Comparison of ENCODE assay signal across 8 mouse cellular contexts in genomic region chr11:83462711-83463244, GRCm38 (mm10). TPM values are rescaled to one million over a fixed set of nuclear protein-coding genes. Genes with fewer than 3 reads are reported as not detected.
A peak's percentile ranks its signal among the peaks of the same experiment; 100 is the strongest.
DNase-seq lines count a peak whose midpoint lies in the region; ATAC-seq and TF ChIP-seq lines count a peak whose summit lies in the region.

Gene Mmp28, minus strand, starts transcription at chr11:83463071.

- TF ChIP-seq POLR2A in thymus, adult 2 months (IDR thresholded peaks at IDR 0.05; ENCODE audit: control insufficient read depth, extremely low read depth, insufficient read depth, low read length, poor library complexity): no peak
- peak; percentile 42 for TF ChIP-seq POLR2A in heart, adult 2 months (IDR thresholded peaks at IDR 0.05; ENCODE audit: insufficient read depth, low read depth, low read length)

- ATAC-seq in common myeloid progenitor, adult 5-6 weeks (replicated peaks; ENCODE audit: low read depth, poor library complexity, severe bottlenecking): peak; percentile 48
- peak; percentile 70 for ATAC-seq in lung, embryonic 14.5 days (ENCODE audit: insufficient read depth)
- no peak for ATAC-seq in neural tube, embryonic 15.5 days (ENCODE audit: low FRiP score)

- no peaks in the 10 kb centered on the region for H3K9me3 ChIP-seq in lung, embryonic 14.5 days (ENCODE audit: low read depth, low read length)
- no peaks in the 10 kb centered on the region for H3K9me3 ChIP-seq in neural tube, embryonic 15.5 days (replicated peaks)

- WGBS in thymus, adult 2 months: under 1% methylated on average over 42 of the region's 42 CpGs
- under 1% methylated on average over 42 of the region's 42 CpGs for WGBS in heart, adult 2 months
- WGBS in lung, embryonic 14.5 days: 0% methylated on average over 31 of the region's 42 CpGs
- WGBS in neural tube, embryonic 15.5 days: 0% methylated on average over 36 of the region's 42 CpGs

- TF ChIP-seq EP300 in heart, adult 2 months (IDR thresholded peaks at IDR 0.05; ENCODE audit: insufficient read depth, low read depth, low read length): no peak

- peak within 1 kb of the TSS; percentile 91 for H3K4me2 ChIP-seq in lung, embryonic 14.5 days
- peak within 1 kb of the TSS; percentile 98 for H3K4me2 ChIP-seq in neural tube, embryonic 15.5 days

- H3K9ac ChIP-seq in heart, adult 2 months (ENCODE audit: low read depth, low read length): peak within 1 kb of the TSS; percentile 90
- peak within 1 kb of the TSS; percentile 55 for H3K9ac ChIP-seq in lung, embryonic 14.5 days
- H3K9ac ChIP-seq in neural tube, embryonic 15.5 days (replicated peaks): peak within 1 kb of the TSS; percentile 62

- peaks cover 13% of the 10 kb centered on the region; the same call in 1 of the 2 replicates for H3K27me3 ChIP-seq in thymus, adult 2 months (ENCODE audit: control insufficient read depth, insufficient read depth, low read length)
- no peaks in the 10 kb centered on the region for H3K27me3 ChIP-seq in heart, adult 2 months (ENCODE audit: control insufficient read depth, insufficient read depth, low read length)
- peaks cover 33% of the 10 kb centered on the region for H3K27me3 ChIP-seq in lung, embryonic 14.5 days (ENCODE audit: insufficient read depth, low read length)
- peaks cover 39% of the 10 kb centered on the region for H3K27me3 ChIP-seq in neural tube, embryonic 15.5 days (replicated peaks)

- no peak for TF ChIP-seq CTCF in thymus, adult 2 months (IDR thresholded peaks at IDR 0.05; ENCODE audit: borderline replicate concordance, control insufficient read depth, extremely low read depth, insufficient read depth, low read length, poor library complexity)
- TF ChIP-seq CTCF in heart, adult 2 months (IDR thresholded peaks at IDR 0.05): no peak
- TF ChIP-seq CTCF in lung, embryonic 14.5 days (IDR thresholded peaks at IDR 0.05; ENCODE audit: low read depth): no peak

- no peak for DNase-seq in thymus, adult 2 months
- no peak for DNase-seq in thymus, postnatal 36 days
- peak; percentile 85 to 87 for DNase-seq in heart, adult 2 months
- DNase-seq in kidney, adult 18-20 months: peak; percentile 81
- DNase-seq in lung, embryonic 14.5 days: peak; percentile 56
- no peak for DNase-seq in right cerebral cortex, postnatal 36 days (ENCODE audit: low spot score in 2 of 2)

- peak within 1 kb of the TSS; percentile 37 for H3K4me3 ChIP-seq in thymus, adult 2 months (ENCODE audit: control insufficient read depth, insufficient read depth, low read length)
- peak within 1 kb of the TSS; percentile 59 for H3K4me3 ChIP-seq in heart, adult 2 months
- H3K4me3 ChIP-seq in lung, embryonic 14.5 days (ENCODE audit: low read depth, low read length): peak within 1 kb of the TSS; percentile 63
- peak within 1 kb of the TSS; percentile 60 for H3K4me3 ChIP-seq in neural tube, embryonic 15.5 days (replicated peaks)

- H3K4me1 ChIP-seq in thymus, adult 2 months (replicated peaks; ENCODE audit: control insufficient read depth, insufficient read depth, low read length): peaks cover 5% of the 10 kb centered on the region
- H3K4me1 ChIP-seq in heart, adult 2 months (ENCODE audit: control insufficient read depth, insufficient read depth, low read length): peaks cover 24% of the 10 kb centered on the region
- 0 out of 2 replicates have a peak, but pooled peaks cover 3% of the 10 kb centered on the region for H3K4me1 ChIP-seq in lung, embryonic 14.5 days (ENCODE audit: insufficient read depth)
- peaks cover 33% of the 10 kb centered on the region for H3K4me1 ChIP-seq in neural tube, embryonic 15.5 days

- H3K36me3 ChIP-seq in thymus, adult 2 months (ENCODE audit: control insufficient read depth, insufficient read depth, low read length): no peaks in the 10 kb centered on the region
- H3K36me3 ChIP-seq in heart, adult 2 months (ENCODE audit: control insufficient read depth, insufficient read depth, low read length): peaks cover 4% of the 10 kb centered on the region; the same call in 1 of the 2 replicates
- H3K36me3 ChIP-seq in lung, embryonic 14.5 days (ENCODE audit: insufficient read depth): no peaks in the 10 kb centered on the region
- H3K36me3 ChIP-seq in neural tube, embryonic 15.5 days: no peaks in the 10 kb centered on the region

- no peak within 1 kb of the TSS for H3K27ac ChIP-seq in thymus, adult 2 months (ENCODE audit: control insufficient read depth, insufficient read depth, low read length)
- peak within 1 kb of the TSS; percentile 78 for H3K27ac ChIP-seq in heart, adult 2 months
- no peak within 1 kb of the TSS for H3K27ac ChIP-seq in lung, embryonic 14.5 days (ENCODE audit: low read depth)
- H3K27ac ChIP-seq in neural tube, embryonic 15.5 days (replicated peaks): no peak within 1 kb of the TSS

- intact Hi-C loops in heart, adult 2 months (cut with DNase I): no loop called here

- peaks cover 3% of the 10 kb centered on the region; the same call in 1 of the 2 replicates for H3K79me2 ChIP-seq in heart, adult 2 months (replicated peaks; ENCODE audit: control insufficient read depth, insufficient read depth, low read length)

RNA-seq across cellular contexts. Expression of gene Mmp28, which starts in this region (rescaled TPM):
- polyA plus RNA-seq in thymus, adult 2 months (2012; rRNA removed): 6.0 and 8.2 TPM in 2 replicates
- total RNA-seq in common myeloid progenitor, adult 5-6 weeks (2017): 0.37 and 0.92 TPM in 2 replicates
- 1 to 10 TPM; 4.7 to 4.9 TPM for total RNA-seq in heart, adult 2 months (2021)
- 3.3 and 4.4 TPM in 2 replicates for polyA plus RNA-seq in heart, adult 2 months (2012; rRNA removed)
- polyA plus RNA-seq in lung, embryonic 14.5 days (2014; fragmentation: Nextera tagmentation; extraction: Ambion mirVana): 2.1 TPM in 2 replicates
- 3.9 and 4.6 TPM in 2 replicates for polyA plus RNA-seq in neural tube, embryonic 15.5 days (2015; fragmentation: Nextera tagmentation; extraction: Ambion mirVana)

Comparison
In these comparisons a context has a peak if more than half of its experiments do, and no peak if none do; other contexts are left out.
1. Peak in ATAC-seq in common myeloid progenitor, adult 5-6 weeks; RNA of the gene not detected or under 1 TPM.
2. DNase-seq: peak in heart, adult 2 months (2 of 2), kidney, adult 18-20 months (single experiment) and lung, embryonic 14.5 days (single experiment); none in thymus, adult 2 months (single experiment), thymus, postnatal 36 days (0 of 2) and right cerebral cortex, postnatal 36 days (0 of 2).
3. Peak in every context shown above with its lines, with median percentiles within 50 percentile points of each other: H3K4me3 ChIP-seq and H3K9ac ChIP-seq.